Mouse (Mus musculus) urinary bladder, postnatal 4 days (tissue): ENCODE measurements around the gene Asb14.
"Not testable (repeated sequence)": the region's sequence is repeated elsewhere in the genome, so short reads cannot be mapped to it uniquely, and the experiment has no call there.

Source experiments
- DNase-seq, 2 experiments: peaks; one replicate each; pipeline ENCODE4 v3.0.0; 2021 to 2022; ENCODE audit warnings: low spot score in 2 of 2

Asb14 gene

GRCm38 (mm10) chr14:26894392-26894791 lies at the start of gene Asb14:
TSS of gene Asb14 (plus strand) at chr14:26894557.
- no peak for DNase-seq

GRCm38 (mm10) chr14:26853053-26853452 lies 41.3 kb upstream of the Asb14 start:
- no peak for DNase-seq

GRCm38 (mm10) chr14:26854066-26854465 lies 40.3 kb upstream of the Asb14 start:
- no peak for DNase-seq

- DNase-seq, result no peak
Observed at GRCm38 (mm10) chr14:26858364-26858763, 36.0 kb upstream of the Asb14 start.

GRCm38 (mm10) chr14:26859024-26859423 lies 35.3 kb upstream of the Asb14 start:
- no peak for DNase-seq

GRCm38 (mm10) chr14:26867356-26867755 lies 27.0 kb upstream of the Asb14 start:
- no peak for DNase-seq

- DNase-seq, result no peak
Observed at GRCm38 (mm10) chr14:26868299-26868698, 26.1 kb upstream of the Asb14 start.

GRCm38 (mm10) chr14:26878756-26879155 lies 15.6 kb upstream of the Asb14 start:
- DNase-seq, result no peak

GRCm38 (mm10) chr14:26879976-26880375 lies 14.4 kb upstream of the Asb14 start:
- DNase-seq, result no peak

GRCm38 (mm10) chr14:26881700-26882099 lies 12.7 kb upstream of the Asb14 start:
- no peak for DNase-seq

- DNase-seq, result no peak
Observed at GRCm38 (mm10) chr14:26887244-26887643, 7.1 kb upstream of the Asb14 start.

GRCm38 (mm10) chr14:26890777-26891176 lies 3.6 kb upstream of the Asb14 start:
- no peak for DNase-seq

- DNase-seq, result no peak
Observed at GRCm38 (mm10) chr14:26899490-26899889, 5.1 kb downstream of the Asb14 start.

- DNase-seq, result no peak
Observed at GRCm38 (mm10) chr14:26900893-26901292, 6.5 kb downstream of the Asb14 start.

GRCm38 (mm10) chr14:26907401-26907800 lies 13.0 kb downstream of the Asb14 start:
- DNase-seq, result no peak

GRCm38 (mm10) chr14:26910461-26910860 lies 16.1 kb downstream of the Asb14 start:
- DNase-seq, result not testable (repeated sequence)

- DNase-seq, result no peak
Observed at GRCm38 (mm10) chr14:26911201-26911600, 16.8 kb downstream of the Asb14 start.

GRCm38 (mm10) chr14:26911826-26912225 lies 17.5 kb downstream of the Asb14 start:
- no peak for DNase-seq

GRCm38 (mm10) chr14:26913681-26914268 lies 19.4 kb downstream of the Asb14 start:
- no peak for DNase-seq

GRCm38 (mm10) chr14:26919310-26919709 lies 25.0 kb downstream of the Asb14 start:
- DNase-seq, result no peak

- DNase-seq, result no peak
Observed at GRCm38 (mm10) chr14:26923702-26924421, 29.5 kb downstream of the Asb14 start.

GRCm38 (mm10) chr14:26934891-26935290 lies 40.5 kb downstream of the Asb14 start:
- DNase-seq, result no peak

- no peak for DNase-seq
Observed at GRCm38 (mm10) chr14:26935558-26935957, 41.2 kb downstream of the Asb14 start.
